Mouse (Mus musculus): ENCODE measurements around the gene Syna. TPM values are rescaled to one million over a fixed set of nuclear protein-coding genes. Genes with fewer than 3 reads are reported as not detected.

The Syna gene
- total RNA-seq, 4 experiments from 2014 or later, result not detected

DNA sequence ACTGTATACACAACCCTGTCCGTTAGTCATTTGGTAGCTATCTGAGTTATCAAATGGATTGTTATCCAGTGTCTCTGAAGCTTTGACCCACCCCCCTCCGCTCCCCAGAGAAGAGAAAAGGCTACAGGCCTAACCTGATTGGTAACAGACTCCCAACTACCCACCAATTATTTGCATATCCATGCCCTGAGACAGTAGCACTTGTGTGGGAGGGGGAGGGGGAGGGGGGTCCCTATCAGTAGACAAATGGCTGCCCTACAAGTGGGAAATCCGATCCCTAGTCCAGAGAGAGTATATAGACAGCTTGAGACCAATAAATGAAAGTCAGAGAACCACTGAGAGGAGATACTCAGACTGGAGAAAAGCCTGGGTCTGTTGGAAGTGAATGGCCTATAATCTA is 8.1 kb upstream of the Syna start:
- no peak for DNase-seq (ENCODE audit: low spot score in 2 of 2)

DNA sequence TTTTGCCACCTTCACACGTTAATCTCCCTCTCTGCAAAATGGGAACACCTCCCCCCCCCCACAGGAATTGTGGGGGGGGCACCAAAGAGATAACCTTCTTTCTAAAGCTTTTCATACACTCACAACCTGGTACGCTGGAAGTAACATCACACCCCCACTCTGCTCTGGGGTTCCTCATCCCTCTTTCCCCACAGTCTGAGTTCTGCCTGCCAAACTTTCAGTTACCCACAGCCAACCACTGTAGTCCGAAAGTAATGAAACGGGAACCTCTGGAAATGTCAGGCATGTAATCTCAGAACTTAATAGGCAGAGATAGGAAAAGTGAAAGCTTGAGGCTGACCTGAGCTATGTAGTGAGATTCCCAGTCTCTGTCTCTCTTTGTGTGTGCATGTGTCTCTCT is 7.5 kb upstream of the Syna start:
- no peak for DNase-seq (ENCODE audit: low spot score in 2 of 2)

DNA sequence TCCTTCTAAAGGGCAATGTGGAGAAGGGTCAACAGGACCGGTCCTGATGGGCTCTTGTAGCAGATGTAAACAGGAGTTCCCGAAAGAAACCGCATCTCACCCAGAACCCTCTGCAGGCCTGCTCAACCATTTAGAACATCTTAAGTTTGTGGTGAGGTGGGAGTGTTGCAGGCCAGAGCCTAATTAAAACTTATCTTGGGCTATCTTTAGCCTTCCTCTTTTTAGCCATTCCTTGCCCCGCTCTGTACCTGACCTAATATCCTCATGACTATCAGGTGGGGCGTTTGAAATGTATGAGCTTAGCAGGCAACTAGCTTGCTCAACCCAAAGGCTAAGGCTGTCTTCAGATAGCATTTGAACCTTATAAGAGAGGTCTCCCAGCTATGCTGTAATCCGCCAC is 5.7 kb upstream of the Syna start:
- no peak for DNase-seq (ENCODE audit: low spot score in 2 of 2)

- no peak for DNase-seq (ENCODE audit: low spot score in 2 of 2)
These were observed 4.3 kb upstream of the Syna start for GRCm38 (mm10) chr5:134564272-134564671.

DNA sequence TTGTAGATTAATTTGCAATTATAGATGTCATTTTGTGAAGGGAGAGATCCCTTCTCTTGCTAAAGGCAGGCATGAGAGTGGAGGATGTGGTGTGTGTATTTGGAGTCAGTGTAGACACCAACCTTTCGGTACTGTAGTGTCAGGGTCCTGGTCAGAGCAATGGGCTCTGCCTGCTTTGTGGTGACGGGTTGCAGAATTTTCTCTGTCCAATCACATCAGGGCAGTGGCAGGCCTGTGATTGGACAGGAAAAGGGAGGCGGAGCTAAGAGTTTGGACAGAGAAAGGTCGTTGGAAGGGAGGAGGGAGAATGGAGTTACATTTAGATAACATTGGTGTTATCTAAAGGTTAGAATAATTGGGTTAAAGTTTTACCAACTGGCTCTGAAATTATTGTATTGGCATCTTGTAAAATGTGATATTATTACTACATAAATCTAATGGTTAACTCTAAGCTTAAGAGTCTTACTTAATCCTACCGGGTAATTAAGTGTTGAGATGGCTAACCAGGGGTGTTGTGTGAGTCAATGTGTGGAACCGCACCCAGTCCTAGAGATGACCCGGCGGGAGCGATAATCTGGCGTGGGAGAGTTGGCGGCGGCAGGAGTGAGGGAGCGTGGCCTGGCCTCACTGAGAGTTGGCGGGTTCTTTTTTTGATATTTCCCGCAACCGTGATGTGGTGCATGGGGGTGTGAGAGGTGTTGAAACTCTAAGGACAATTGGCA is 640 bp upstream of the Syna start:
- no peak for DNase-seq (ENCODE audit: low spot score in 2 of 2)

DNA sequence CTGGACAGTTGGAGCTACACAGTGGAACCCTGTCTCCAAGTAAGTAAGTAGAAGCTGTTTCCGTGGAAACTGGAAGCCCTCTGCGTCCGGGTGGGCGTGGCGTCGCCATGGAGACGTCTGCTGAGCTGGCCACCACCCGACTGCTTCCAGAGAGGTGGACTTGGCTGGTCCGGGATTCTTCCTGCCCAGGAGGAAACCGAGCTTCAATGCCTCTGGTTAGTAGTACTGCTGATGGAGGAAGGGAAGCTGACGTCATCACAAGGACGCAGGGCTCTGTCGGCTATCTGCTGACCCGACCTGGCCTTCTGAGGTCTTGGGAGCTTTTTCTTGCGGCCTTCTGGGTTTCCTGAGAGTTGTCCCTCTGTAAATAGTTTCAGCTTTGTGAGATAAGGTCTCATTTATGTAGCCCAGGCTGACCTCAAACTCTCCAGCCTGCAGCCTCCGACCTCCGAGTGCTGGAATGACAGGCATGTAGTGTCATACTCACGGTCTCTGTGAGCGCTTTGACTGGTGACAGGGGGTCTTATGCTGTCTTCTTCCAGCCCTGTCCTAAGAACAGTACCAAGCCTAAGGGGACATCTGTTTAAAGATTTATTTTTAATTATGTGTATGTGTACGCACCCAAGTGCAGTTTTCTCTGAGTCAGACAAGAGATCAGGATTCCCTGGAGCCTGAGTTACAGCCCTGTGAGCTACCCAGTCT is 4.4 kb downstream of the Syna start:
- peak; percentile 21 to 57 for DNase-seq (ENCODE audit: low spot score in 2 of 2)

GRCm38 (mm10) chr5:134553951-134554546 is 5.9 kb downstream of the Syna start:
- DNase-seq (ENCODE audit: low spot score in 2 of 2), result no peak

DNA sequence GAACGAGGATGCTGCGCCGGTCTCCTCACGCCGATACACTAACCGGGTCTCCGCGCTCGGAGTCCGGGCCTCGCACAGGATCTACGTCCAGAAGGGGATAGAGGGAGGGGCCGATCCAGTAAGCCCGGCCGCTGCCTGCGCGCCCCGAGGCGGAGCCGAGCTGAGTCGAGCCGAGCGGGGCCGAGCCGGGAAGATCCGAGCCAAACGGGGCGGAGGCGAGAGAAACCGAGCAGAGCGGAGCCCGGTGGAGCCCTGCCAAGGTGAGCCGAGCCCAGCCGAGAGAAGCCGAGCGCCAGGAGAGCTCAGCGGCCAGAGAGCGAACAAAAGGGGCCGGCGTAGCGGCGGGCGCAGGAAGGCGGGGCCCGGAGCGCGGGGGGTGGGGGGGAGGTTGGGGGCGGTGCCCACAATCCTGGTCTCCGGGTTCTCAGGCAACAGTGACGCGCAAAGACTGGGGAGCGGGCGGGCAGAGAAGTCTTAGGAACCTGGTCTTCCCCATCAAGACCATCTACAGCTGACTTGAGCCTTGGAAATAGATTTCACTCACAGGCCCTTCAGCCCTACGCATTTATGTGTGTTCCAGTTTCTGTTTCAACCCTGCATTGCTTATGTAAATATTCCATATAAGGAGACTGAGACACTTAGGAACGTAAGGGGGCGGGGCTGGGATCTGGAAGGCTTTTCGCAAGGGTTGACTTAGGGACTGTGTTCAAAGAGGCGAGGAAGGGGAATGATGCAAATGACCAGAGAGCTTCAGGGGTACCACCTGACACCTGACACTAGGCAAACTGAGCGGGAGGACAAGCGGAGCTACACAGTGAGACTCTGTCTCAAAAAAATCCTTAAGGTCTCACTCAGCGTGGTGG is 7.6 kb downstream of the Syna start, which contains the start of gene Clip2:
Clip2 (minus strand) TSS at position 325 of the 863 bp plus-strand sequence.
- peak; percentile 93 to 98 for DNase-seq (ENCODE audit: low spot score in 2 of 2)

- DNase-seq (ENCODE audit: low spot score in 2 of 2), result peak in 1 of 2 experiments; percentile 26
These were observed 8.5 kb downstream of the Syna start for GRCm38 (mm10) chr5:134551233-134552109.

- no peak for DNase-seq (ENCODE audit: low spot score in 2 of 2)
These were observed 9.1 kb downstream of the Syna start for GRCm38 (mm10) chr5:134550836-134551232.

DNA sequence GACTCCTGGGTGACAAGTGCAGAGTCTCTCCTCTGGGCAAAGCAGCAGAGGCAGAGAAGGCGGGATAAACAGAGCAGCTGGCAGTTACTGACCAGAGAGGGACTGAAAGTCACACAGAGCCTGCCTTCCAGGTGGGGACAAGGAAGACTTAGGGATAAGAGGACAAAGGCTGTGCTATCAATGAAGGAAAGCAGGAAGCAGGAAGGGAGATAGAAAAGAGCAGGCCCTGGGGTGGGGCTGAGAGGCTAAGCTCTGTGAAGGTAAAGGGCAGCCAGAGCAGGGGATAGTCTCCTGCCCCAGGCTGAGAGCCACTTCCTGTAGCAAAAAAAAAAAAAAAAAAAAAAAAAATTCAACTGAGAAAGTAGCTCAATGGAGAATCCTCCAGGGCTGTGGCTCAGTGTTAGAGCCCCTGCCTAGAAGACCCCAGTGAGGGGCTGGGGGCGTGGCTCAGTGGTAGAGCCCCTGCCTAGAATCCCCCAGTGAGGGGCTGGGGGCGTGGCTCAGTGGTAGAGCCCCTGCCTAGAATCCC is 10.3 kb downstream of the Syna start:
- DNase-seq (ENCODE audit: low spot score in 2 of 2), result no peak

DNA sequence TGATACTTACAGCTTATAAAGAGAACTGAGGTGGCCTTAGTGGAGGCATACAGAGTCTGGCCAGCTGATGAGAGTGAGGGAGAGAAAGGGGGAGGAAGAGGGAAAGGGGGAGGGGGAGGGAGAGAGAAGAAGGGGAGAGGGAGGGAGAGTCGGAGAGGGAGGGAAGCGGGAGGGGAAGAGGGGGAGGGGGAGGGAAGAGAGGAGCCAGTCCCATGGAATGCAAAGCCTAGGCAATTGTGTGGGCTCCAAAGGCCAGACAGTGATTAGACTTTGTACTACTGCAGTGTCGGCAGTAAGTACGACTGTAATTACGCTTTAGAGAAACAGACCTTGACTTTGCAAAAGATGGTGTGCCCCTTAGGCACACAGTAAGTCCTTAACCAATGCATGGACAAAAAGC is 11.7 kb downstream of the Syna start:
- DNase-seq (ENCODE audit: low spot score in 2 of 2), result no peak

- no peak for DNase-seq (ENCODE audit: low spot score in 2 of 2)
These were observed 13.2 kb downstream of the Syna start for GRCm38 (mm10) chr5:134546790-134547189.

DNA sequence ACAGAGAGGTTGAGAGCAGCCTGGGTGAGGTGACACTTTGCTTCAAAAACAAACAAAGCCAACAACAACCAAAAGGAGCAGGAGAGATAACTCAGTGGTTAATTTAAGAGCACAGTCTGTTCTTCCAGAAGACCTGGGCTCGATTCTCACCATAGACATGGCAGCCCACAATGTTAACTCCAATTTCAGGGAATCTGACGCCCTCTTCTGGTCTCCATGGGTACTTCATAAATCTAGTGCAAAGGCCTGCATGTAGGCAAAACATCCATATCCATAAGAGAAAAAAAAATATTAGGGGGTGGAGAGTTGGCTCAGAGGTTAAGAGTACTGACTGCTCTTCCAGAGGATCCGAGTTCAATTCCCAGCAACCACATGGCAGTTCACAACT is 14.7 kb downstream of the Syna start:
- DNase-seq (ENCODE audit: low spot score in 2 of 2), result no peak

DNA sequence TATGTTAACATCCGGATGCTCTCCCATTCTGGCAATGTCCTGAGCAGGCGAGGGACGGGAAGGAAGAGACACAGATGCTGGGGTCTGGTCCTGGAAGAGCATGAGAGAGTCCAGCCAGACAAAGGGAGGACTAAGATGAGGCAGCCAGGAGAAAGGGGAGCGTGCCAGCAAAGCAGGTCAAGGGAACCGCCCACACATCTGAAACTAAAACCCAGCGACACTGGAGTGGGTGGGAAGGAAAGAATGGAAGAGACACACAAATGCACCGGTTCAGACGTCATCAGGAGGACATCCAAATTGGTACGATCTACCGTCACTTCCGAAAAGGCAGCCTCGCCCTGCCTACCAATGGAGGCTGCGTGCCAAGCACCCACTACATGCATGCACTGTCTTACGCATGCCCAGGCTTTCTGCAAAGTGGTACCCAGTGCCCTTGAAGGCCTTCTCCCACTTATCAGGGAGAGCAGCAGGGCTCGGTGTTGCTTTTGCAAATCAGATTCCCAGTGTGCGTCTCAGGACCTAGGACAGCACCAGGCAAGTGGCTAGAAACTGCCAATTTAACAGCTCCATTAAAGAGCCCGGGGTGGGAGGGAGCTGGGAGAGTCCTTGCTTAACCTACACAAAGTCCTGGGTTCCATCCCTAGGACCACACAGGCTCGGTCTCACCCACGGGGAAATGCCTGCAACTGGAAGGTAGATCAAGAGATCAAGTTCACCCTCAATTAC is 15.3 kb downstream of the Syna start:
- peak in 1 of 2 experiments; percentile 29 for DNase-seq (ENCODE audit: low spot score in 2 of 2)

GRCm38 (mm10) chr5:134541640-134542039 is 18.3 kb downstream of the Syna start:
- peak; percentile 53 to 73 for DNase-seq (ENCODE audit: low spot score in 2 of 2)

- peak; percentile 14 to 24 for DNase-seq (ENCODE audit: low spot score in 2 of 2)
These were observed 19.1 kb downstream of the Syna start for GRCm38 (mm10) chr5:134540881-134541280.

DNA sequence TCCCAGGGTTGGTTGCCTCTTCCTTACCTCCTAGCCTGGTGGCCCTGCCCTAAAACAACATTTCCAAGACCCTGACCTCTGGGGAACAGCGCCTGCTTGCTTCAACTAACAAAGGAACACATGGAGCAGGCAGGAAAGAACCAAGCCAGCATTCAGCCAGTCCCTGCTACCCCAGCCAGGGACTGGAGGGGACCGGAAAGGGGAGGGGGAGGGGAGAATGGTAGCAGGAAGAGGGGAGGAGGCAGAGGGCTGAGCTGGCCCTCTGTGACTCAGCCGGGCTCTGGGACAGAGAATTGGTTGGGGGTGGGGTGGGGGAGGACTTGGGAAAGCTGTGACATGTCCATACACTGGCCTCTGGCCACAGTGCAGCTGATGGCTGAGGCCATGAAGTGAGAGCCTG is 20.1 kb downstream of the Syna start:
- peak in 1 of 2 experiments; percentile 34 for DNase-seq (ENCODE audit: low spot score in 2 of 2)

DNA sequence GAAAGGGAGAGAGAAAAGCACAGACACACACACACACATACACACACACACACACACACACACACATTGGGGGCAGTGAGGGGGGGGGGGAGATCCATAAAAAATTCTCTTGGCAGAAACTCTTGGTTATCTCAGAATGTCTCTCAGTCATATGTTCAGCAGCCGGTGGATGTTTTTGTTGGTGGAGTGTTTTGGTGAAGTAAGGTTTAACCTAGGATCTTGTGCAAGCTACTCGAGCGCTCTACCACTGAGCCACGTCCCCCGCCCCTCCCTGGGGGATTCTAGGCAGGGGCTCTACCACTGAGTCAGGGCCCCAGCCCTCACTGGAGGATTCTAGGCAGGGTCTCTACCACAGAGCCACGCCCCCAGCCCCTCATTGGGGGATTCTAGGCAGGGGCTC is 23.9 kb downstream of the Syna start:
- DNase-seq (ENCODE audit: low spot score in 2 of 2), result no peak

DNA sequence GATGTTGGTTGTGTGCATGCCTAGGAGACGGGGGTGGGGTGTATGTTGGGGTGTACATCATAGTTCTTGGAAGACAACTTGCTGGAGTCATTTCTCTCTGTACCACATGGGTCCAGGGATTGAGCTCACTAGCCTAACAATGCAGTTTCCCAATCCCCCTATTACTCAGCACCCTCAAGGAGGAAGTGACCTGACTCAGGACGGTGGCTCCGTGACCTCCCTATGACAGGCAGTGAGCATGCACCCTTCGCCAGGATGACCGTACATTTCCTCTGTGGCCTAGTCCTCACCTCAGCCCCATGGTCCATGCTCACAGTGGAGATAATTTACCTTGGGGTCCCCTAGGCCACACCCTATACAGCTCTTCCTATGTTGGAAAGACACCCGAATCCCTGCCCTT is 27.6 kb downstream of the Syna start:
- DNase-seq (ENCODE audit: low spot score in 2 of 2), result no peak

Measured in gastrocnemius, adult 8-10 months (tissue).